Mouse (Mus musculus): Measurements from ENCODE around the gene Lpcat3. TPM values are rescaled to one million over a fixed set of nuclear protein-coding genes. Genes with fewer than 3 reads are reported as not detected.
"Not testable (repeated sequence)": the region's sequence is repeated elsewhere in the genome, so short reads cannot be mapped to it uniquely, and the experiment has no call there.

Lpcat3 gene
- polyA plus RNA-seq (2016; fragmentation: Nextera tagmentation; extraction: Ambion mirVana): 39.6 and 43.6 TPM in 2 replicates

DNA sequence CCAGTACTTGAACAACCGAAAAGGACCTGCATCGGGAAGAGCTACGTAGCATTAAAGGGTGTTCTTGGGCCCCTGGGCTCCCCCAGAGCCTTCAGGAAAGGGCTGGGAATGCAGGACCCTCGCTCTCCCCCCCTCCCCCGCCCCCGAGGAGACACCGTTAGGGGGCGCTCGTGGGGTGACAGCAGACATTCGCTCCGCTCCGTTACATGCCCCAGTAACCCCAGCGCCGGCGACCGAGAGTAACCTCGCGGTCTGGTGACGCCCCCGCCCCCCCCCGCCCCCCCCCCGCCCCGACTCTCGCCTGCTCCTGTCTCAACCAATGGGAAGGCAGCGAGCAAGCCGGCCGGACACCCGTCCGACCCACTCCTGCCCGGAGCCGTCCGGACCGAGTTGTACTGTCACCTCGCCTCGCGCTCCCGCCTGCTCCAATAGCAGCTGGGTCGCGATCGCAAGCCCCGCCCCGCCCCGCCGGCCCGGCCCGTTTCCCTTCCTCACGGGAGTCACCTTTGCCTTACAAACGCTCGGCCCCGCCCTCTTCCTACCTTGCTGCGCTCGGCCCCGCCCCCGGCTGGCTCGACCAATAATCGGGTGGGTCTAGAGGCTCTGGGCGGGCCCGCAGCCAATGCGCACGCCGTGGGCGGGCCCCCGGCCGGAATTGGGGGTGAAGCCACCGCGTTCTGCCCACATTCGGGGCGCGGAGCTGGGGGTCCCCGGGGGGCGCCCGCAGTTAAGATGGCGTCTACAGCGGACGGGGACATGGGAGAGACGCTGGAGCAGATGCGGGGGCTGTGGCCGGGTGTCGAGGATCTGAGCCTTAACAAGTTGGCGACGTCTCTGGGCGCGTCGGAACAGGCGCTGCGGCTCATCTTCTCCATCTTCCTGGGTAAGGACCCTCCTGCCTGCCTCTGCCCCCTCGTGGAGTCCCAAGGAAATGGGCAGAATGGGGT is at the start of gene Lpcat3:
TSS of gene Lpcat3 (plus strand) at position 551 of the 947 bp plus-strand sequence.
- WGBS: under 1% methylated on average over 75 of the region's 87 CpGs
- peaks cover 15% of the 10 kb centered on the region for H3K4me1 ChIP-seq (replicated peaks)
- no peaks in the 10 kb centered on the region for H3K27me3 ChIP-seq (ENCODE audit: insufficient read depth, poor library complexity, severe bottlenecking)
- peak within 1 kb of the TSS; percentile 87 for H3K27ac ChIP-seq
- no peaks in the 10 kb centered on the region for H3K36me3 ChIP-seq
- peak within 1 kb of the TSS; percentile 63 for H3K4me3 ChIP-seq
- H3K9me3 ChIP-seq: no peaks in the 10 kb centered on the region
- peak; percentile 99 for DNase-seq (ENCODE audit: low spot score)

DNA sequence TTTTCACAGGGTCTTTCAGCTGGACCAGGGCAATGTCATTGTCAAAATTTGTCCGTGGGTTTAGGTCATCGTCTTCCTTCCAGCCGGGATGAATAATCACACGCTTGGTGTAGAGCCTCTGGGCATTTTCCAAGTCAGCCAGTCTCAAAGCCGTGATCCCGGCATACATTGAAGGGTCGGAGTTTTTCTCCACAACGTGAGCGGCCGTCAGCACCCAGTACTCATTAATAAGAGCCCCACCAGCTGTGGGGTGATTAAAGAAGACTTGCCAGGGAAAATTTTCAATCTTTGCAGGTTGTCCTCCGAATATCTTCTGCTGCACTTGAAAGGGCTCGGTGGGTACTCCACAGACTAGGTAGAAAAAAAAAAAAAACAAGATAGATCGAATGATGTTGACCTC is 37.2 kb upstream of the Lpcat3 start:
- Histone ChIP-seq H3K4me3 (no peak overlapping the region), H3K4me1 (replicated peaks) (no peaks in the 10 kb centered on the region), H3K36me3 (no peaks in the 10 kb centered on the region), H3K9me3 (peaks cover 7% of the 10 kb centered on the region; the same call in 1 of the 2 replicates), H3K27ac (no peak overlapping the region), H3K27me3 (ENCODE audit: insufficient read depth, poor library complexity, severe bottlenecking) (no peaks in the 10 kb centered on the region)
- WGBS: 89% methylated on average over 13 of the region's 13 CpGs
- no peak for DNase-seq (ENCODE audit: low spot score)

DNA sequence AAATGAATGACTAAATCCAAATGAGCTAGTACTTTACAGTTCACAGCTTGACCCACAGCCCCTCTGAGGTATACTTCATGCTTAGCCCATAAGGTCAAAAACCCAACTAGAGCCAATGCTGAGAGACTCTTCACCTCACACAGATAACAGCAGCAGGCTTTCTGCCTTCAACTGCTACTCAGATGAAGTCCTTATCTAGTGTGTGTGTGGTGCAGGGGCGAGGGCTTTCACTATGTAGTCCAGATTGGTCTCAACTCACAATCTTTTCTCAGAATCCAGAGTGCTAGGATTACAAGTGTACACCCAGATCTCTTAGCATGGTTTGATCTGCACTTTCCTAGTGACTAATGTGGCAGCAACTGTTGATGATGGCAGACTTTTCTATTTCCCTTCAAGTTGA is 36.6 kb upstream of the Lpcat3 start:
- not testable (repeated sequence) for H3K27ac ChIP-seq; H3K9me3 ChIP-seq; DNase-seq (ENCODE audit: low spot score); H3K36me3 ChIP-seq; H3K4me3 ChIP-seq; H3K27me3 ChIP-seq (ENCODE audit: insufficient read depth, poor library complexity, severe bottlenecking); H3K4me1 ChIP-seq (replicated peaks)
- 30% methylated on average over 1 of the region's 1 CpGs for WGBS

DNA sequence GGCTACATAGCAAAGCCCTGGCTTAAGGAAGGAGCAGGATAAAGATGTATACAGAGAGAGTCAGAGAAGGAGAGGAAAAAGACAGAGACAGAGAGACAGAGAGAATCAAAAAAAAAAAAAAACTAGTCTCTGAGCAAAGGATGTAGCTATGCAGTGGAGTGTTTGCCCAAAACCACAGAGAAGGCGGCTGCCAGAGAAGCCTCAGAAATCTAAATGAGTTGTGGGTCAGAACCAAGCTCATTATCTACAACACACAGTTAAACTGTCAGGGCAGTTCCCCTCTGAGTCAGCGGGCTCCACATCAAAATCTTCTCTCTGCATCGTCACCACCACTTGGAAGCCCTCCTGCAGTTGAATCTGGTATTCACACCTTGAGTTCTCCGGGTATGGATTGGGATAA is 32.1 kb upstream of the Lpcat3 start:
- no peaks in the 10 kb centered on the region for H3K27me3 ChIP-seq (ENCODE audit: insufficient read depth, poor library complexity, severe bottlenecking)
- WGBS: 83% methylated on average over 4 of the region's 4 CpGs
- H3K36me3 ChIP-seq: no peaks in the 10 kb centered on the region
- no peak overlapping the region for H3K27ac ChIP-seq
- H3K4me1 ChIP-seq (replicated peaks): no peaks in the 10 kb centered on the region
- no peaks in the 10 kb centered on the region for H3K9me3 ChIP-seq
- no peak for DNase-seq (ENCODE audit: low spot score)
- H3K4me3 ChIP-seq: no peak overlapping the region

DNA sequence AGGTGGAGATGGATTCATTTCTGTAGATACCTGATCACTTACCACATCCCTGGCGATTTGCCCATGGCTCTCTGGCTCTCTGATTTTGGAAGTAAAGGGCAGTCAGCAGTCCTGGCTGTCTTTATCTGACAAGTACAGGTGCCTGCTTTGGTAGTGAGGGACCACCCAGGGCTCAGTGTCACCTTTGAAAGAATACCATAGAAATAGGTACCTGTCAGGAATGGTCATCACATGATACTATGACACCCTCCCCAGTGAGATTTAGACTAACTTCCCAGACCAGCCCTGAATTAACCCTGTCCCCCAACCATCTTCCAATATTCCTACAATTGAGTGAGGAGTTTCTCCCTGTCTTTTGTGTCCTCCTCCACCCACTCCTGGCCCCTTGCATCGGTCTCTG is 26.8 kb upstream of the Lpcat3 start, which contains the start of gene C1s2:
TSS of gene C1s2 (minus strand) at position 101 of the 400 bp plus-strand sequence.
- H3K27me3 ChIP-seq (ENCODE audit: insufficient read depth, poor library complexity, severe bottlenecking); H3K36me3 ChIP-seq; H3K27ac ChIP-seq; DNase-seq (ENCODE audit: low spot score); H3K9me3 ChIP-seq; H3K4me1 ChIP-seq (replicated peaks); H3K4me3 ChIP-seq: not testable (repeated sequence)
- WGBS: 81% methylated on average over 2 of the region's 2 CpGs

DNA sequence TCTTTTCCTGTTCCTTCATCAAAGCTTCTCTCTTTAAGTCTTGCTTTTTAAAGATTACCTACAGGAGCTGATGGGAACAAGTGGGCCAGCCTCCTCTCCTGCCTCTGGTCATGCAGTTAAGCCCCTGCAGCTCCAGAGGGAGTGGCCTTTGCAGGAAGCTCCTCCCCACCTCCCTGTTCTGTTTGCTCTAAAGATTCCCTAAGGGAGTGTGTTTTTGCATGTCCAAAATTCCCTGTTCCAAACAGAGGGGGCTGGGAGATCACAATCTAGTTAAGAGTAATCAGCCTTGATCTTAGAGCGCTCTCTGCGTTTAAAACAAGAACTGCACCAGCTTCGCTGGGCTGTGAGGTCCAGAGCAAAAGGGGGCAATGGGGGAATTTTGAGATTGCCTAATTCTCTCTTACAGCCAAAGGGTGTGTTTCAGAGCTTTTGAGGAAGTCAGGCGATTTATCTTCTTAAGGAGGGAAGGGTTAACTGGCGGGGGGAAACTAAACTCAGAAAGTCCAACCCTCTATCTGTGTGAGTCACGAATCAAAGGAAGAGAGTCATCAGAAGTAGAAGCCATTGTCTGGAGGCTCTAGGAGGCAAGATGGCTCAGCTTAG is 25.9 kb upstream of the Lpcat3 start:
- H3K36me3 ChIP-seq; H3K27ac ChIP-seq; H3K4me1 ChIP-seq (replicated peaks); H3K9me3 ChIP-seq; H3K27me3 ChIP-seq (ENCODE audit: insufficient read depth, poor library complexity, severe bottlenecking); DNase-seq (ENCODE audit: low spot score); H3K4me3 ChIP-seq: not testable (repeated sequence)
- 48% methylated on average over 6 of the region's 6 CpGs for WGBS

DNA sequence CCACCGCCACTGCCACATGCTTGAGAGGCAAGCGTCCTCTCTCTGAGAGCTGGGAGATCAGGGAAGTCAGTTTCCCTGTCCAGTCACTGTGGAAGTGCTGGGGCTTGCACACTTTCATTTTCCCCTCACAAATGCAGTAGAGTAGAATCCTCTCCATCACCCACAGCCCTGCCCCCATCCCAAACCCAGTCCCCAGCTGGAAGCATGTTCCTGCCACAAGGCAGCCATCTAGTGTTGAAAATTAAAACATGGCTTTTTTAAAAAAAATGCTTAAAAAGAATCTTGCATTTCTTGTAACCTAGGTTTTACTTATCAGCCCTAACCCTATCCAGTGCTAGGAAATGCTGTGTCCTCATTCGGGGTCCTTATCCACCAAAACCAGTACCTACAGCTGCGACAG is 22.8 kb upstream of the Lpcat3 start:
- H3K9me3 ChIP-seq: no peaks in the 10 kb centered on the region
- H3K4me1 ChIP-seq (replicated peaks): no peaks in the 10 kb centered on the region
- no peak for DNase-seq (ENCODE audit: low spot score)
- H3K27me3 ChIP-seq (ENCODE audit: insufficient read depth, poor library complexity, severe bottlenecking): no peaks in the 10 kb centered on the region
- no peak overlapping the region for H3K4me3 ChIP-seq
- H3K36me3 ChIP-seq: no peaks in the 10 kb centered on the region
- no peak overlapping the region for H3K27ac ChIP-seq
- WGBS: 88% methylated on average over 4 of the region's 4 CpGs

DNA sequence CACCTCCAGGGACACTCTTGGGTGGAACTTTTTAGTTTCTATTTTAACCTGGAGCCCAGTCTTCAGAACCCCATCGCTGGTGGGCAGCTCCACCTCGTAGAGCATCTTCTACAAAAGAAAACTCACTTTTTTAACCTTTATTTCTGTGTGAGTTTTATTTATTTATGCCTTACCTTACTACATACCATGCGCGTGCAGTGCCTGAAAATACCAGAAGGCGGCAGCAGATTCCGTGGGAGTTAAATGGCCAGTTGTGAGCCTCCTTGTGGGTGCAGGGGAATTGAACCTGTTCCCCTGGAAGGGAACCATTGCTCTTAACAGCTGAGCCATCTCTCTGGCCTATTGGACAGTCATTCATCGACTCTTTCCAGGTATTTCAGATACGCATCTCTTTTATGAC is 21.8 kb upstream of the Lpcat3 start:
- WGBS: 36% methylated on average over 8 of the region's 8 CpGs
- Histone ChIP-seq H3K4me3 (no peak overlapping the region), H3K27ac (no peak overlapping the region), H3K9me3 (no peaks in the 10 kb centered on the region), H3K36me3 (no peaks in the 10 kb centered on the region), H3K27me3 (ENCODE audit: insufficient read depth, poor library complexity, severe bottlenecking) (no peaks in the 10 kb centered on the region), H3K4me1 (replicated peaks) (no peaks in the 10 kb centered on the region)
- peak; percentile 61 for DNase-seq (ENCODE audit: low spot score)

DNA sequence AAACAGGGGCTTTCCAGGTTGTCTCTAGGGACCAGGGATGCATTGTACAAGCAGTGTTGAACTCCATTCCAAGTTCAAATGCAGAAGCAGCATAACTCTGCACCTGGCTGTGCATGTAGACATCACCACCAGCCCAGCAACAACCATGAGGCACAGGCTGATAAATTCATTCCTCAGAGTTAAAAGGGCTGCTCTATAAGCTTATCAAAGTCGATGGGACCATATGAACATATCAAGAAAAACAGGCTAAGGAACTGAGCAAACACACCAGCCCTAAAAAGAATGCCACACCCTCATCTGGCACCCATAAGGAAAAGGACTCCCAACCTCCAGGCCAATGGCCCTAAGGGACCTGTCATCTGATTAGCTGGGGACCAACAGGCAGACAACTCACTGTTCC is 16.4 kb upstream of the Lpcat3 start:
- Histone ChIP-seq H3K27ac (no peak overlapping the region), H3K4me3 (no peak overlapping the region), H3K9me3 (peaks cover 3% of the 10 kb centered on the region; the same call in 1 of the 2 replicates), H3K36me3 (no peaks in the 10 kb centered on the region), H3K4me1 (replicated peaks) (no peaks in the 10 kb centered on the region), H3K27me3 (ENCODE audit: insufficient read depth, poor library complexity, severe bottlenecking) (no peaks in the 10 kb centered on the region)
- 79% methylated on average over 1 of the region's 1 CpGs for WGBS
- no peak for DNase-seq (ENCODE audit: low spot score)

DNA sequence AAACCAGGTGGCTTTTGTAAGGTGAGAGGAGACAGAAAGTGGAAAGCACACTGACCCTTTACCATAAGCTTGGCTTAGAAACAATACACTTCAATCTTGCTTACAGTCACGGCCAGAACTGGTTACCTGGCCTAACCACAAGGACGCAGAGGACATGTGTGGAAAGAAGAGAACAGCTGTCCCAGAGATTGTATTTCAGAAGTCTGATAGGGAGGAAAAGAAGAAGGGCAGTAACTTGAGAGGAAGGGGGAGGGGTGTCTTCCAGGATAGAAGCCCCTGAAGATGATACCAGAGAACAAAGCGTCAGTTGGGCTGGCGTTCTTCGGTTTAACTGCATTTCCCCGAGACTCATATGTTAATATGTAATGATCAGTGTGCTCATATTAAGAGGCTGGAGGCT is 6.9 kb upstream of the Lpcat3 start:
- peaks cover 14% of the 10 kb centered on the region for H3K9me3 ChIP-seq
- 72% methylated on average over 6 of the region's 6 CpGs for WGBS

DNA sequence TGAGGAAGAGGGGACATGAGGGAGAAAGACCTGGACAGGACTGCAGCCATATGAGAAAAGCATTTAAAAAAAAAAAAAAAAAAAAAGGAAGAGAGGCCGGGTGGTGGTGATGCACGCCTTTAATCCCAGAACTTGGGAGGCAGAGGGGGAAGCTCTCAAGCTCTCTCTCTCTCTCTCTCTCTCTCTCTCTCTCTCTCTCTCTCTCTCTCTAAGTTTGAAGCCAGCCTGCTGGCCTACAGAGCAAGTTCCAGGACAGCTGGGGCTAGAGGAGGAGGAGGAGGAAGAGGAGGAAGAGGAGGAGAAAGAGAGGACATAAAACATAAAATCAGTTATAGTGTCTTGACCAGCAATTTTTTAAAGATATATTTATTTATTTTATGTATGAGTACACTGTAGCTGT is 4.8 kb upstream of the Lpcat3 start:
- peaks cover 6% of the 10 kb centered on the region; the same call in 1 of the 2 replicates for H3K4me1 ChIP-seq (replicated peaks)
- no peak overlapping the region for H3K27ac ChIP-seq

More for the DNA sequence above, 6.9 kb upstream of the Lpcat3 start:
- Histone ChIP-seq H3K4me3 (no peak overlapping the region), H3K27ac (no peak overlapping the region), H3K36me3 (no peaks in the 10 kb centered on the region), H3K4me1 (replicated peaks) (no peaks in the 10 kb centered on the region), H3K27me3 (ENCODE audit: insufficient read depth, poor library complexity, severe bottlenecking) (no peaks in the 10 kb centered on the region)
- DNase-seq (ENCODE audit: low spot score): no peak

DNA sequence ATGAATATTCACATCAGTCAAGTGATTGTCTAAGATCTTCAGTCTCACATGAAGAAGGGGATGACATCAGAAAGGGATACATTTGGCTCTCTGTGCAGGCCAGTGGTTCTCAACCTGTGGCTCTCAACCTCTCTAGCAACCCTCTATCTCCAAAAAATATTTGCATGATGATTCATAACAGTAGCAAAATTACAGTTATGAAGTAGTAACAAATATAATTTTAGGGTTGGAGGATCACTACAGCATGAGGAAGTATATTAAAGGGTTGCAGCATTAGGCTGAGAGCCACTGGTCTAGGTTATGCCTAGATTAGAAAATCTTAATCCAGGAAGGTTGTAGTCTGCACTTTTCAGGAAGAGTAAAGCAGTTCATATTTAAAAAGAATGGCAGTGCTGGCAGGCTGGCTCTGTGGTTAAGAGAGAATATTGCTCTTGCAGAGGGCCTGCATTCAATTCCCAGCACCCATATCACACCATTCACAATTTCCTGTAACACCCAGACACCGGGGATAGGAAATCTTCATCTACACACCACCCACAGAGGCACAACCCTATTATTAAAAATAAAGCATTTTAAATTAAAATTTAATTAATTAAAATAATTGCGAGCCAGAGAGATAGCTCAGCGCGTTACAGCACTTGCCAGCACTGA is 1.5 kb upstream of the Lpcat3 start:
- Histone ChIP-seq H3K9me3 (no peaks in the 10 kb centered on the region), H3K4me3 (no peak overlapping the region), H3K4me1 (replicated peaks) (peaks cover 15% of the 10 kb centered on the region), H3K27ac (no peak overlapping the region), H3K36me3 (no peaks in the 10 kb centered on the region), H3K27me3 (ENCODE audit: insufficient read depth, poor library complexity, severe bottlenecking) (no peaks in the 10 kb centered on the region)
- no peak for DNase-seq (ENCODE audit: low spot score)
- WGBS: 95% methylated on average over 4 of the region's 4 CpGs

More for the DNA sequence above, 4.8 kb upstream of the Lpcat3 start:
- Histone ChIP-seq H3K36me3 (no peaks in the 10 kb centered on the region), H3K9me3 (peaks cover 11% of the 10 kb centered on the region), H3K27me3 (ENCODE audit: insufficient read depth, poor library complexity, severe bottlenecking) (no peaks in the 10 kb centered on the region), H3K4me3 (no peak overlapping the region)
- DNase-seq (ENCODE audit: low spot score): no peak
- 76% methylated on average over 2 of the region's 2 CpGs for WGBS

DNA sequence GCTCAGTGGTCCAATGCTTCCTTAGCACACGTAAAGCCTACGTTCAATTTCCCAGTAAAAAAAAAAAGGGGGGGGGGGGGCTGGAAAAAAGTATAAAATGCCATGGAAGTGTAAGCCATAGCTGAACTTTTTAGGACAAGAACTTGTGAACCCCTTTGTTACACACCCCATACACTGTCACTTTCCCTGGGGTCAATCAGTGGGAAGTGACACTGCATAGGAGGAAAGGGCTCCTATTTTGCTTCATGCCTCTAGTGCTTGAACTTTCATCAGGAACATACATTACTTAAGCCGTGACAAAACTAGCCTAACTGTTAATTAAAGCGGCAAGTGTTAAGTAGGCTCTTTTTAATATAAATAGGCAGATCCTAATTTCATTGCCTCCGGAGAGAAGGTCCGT is 832 bp upstream of the Lpcat3 start:
- peak overlapping the region; percentile 63 for H3K4me3 ChIP-seq
- no peaks in the 10 kb centered on the region for H3K36me3 ChIP-seq
- 33% methylated on average over 6 of the region's 6 CpGs for WGBS
- DNase-seq (ENCODE audit: low spot score): no peak
- H3K27me3 ChIP-seq (ENCODE audit: insufficient read depth, poor library complexity, severe bottlenecking): no peaks in the 10 kb centered on the region
- no peaks in the 10 kb centered on the region for H3K9me3 ChIP-seq
- peaks cover 15% of the 10 kb centered on the region for H3K4me1 ChIP-seq (replicated peaks)
- H3K27ac ChIP-seq: peak overlapping the region; percentile 87

All from hindbrain, embryonic 10.5 days (tissue).